23 mouse cellular contexts compared by ENCODE assay signal in the genomic region with DNA sequence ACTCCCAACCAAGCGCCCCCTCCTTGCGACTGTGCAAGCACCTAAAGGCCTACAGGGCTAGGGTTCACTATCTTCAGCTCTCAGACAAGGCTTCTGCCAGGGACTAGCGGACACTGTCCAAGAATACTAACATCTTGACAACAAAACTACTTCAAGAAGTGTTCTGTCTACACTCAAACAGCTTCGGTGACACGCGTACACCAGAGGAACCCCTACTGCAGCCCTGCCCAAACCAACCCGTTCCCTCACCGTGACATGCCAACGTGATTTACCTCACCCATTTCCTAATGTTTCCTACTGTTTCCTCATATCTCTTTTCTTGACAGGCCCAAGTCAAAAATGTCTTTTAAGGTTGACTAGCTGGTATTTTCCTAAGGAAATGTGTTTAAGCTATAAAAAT. TPM values are rescaled to one million over a fixed set of nuclear protein-coding genes. Genes with fewer than 3 reads are reported as not detected.
"Had no signal": no experiment of that assay in that cellular context is flagged by ENCODE, and none has a peak within 500 bp of the region (broad histone marks: within the 10 kb centered on the region; RNA-seq: fewer than 3 reads in every experiment).

No protein-coding gene starts in this region.

- H3K4me3 ChIP-seq: midbrain, embryonic 10.5 days; midbrain, embryonic 12.5 days; myocyte; neural tube, embryonic 13.5 days; neural tube, embryonic 15.5 days; stomach, embryonic 15.5 days had no signal

- H3K27ac ChIP-seq: midbrain, embryonic 10.5 days; midbrain, embryonic 12.5 days; neural tube, embryonic 13.5 days; neural tube, embryonic 15.5 days; stomach, embryonic 15.5 days; stomach, postnatal 0 days had no signal

- H3K36me3 ChIP-seq: midbrain, embryonic 10.5 days; midbrain, embryonic 12.5 days; neural tube, embryonic 13.5 days; neural tube, embryonic 15.5 days; stomach, embryonic 15.5 days had no signal

- H3K9me3 ChIP-seq: midbrain, embryonic 10.5 days; midbrain, embryonic 12.5 days; neural tube, embryonic 13.5 days; neural tube, embryonic 15.5 days; stomach, embryonic 15.5 days had no signal

- H3K27me3 ChIP-seq: midbrain, embryonic 12.5 days; neural tube, embryonic 13.5 days; neural tube, embryonic 15.5 days; stomach, embryonic 15.5 days had no signal

- DNase-seq: lung, adult 18-20 months; lung, embryonic 14.5 days; lung, postnatal 10 days; lung, postnatal 4 days; midbrain, embryonic 14.5 days; retina, postnatal 1 day; right cerebral cortex, adult 18-20 months; right cerebral cortex, postnatal 14 days; thymus, adult 2 months; thymus, postnatal 25 days; thymus, postnatal 4 days had no signal

- H3K4me1 ChIP-seq: midbrain, embryonic 10.5 days; midbrain, embryonic 12.5 days; stomach, embryonic 15.5 days had no signal

- ATAC-seq: midbrain, embryonic 16.5 days had no signal

RNA-seq across cellular contexts. Expression of gene Vamp9, which starts 37.1 kb away (rescaled TPM):
- total RNA-seq: megakaryocyte, adult 5-6 weeks; megakaryocyte-erythroid progenitor cell, adult 5-6 weeks had no signal
- polyA plus RNA-seq: myocyte; neural tube, embryonic 11.5 days; spleen, adult 2 months; thymus, adult 2 months had no signal
